Mouse (Mus musculus) right cerebral cortex, adult 2 months (tissue): ENCODE measurements at regions not wholly inside any gene's neighbourhood (a gene's known extent, or its start where the extent isn't known, plus 50 kb on each side); places are given as distances from the start of the nearest gene placed in this dataset.

Experiments used
- DNase-seq, 2 experiments: peaks; one replicate each; pipeline ENCODE4 v3.0.0; 2021 to 2022; ENCODE audit warnings: low spot score in 2 of 2

- DNase-seq: peak in 1 of 2 experiments; percentile 16
Observed at GRCm38 (mm10) chr3:158707411-158707810, 145.4 kb upstream of the Lrrc7 start.

DNA sequence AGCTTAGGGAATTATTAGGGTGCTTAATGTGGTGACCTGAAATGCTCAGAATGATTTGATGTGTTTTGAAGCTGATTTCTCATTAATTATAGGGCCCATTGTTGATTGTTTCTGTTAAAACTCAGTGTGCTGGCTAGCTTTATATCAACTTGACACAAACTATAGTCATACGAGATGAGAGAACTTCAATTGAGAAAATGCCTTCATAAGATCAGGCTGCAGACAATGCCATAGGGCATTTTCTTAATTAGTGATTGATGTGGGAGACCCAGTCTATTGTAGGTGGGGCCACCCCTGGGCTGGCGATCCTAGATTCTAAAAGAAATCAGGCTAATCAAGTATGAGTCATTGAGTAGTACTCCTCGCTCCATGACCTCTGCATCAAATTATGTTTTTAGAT is 132.9 kb upstream of the Lrrc7 start:
- DNase-seq: no peak

- no peak for DNase-seq
Observed at GRCm38 (mm10) chr3:158690686-158691085, 128.7 kb upstream of the Lrrc7 start.

DNA sequence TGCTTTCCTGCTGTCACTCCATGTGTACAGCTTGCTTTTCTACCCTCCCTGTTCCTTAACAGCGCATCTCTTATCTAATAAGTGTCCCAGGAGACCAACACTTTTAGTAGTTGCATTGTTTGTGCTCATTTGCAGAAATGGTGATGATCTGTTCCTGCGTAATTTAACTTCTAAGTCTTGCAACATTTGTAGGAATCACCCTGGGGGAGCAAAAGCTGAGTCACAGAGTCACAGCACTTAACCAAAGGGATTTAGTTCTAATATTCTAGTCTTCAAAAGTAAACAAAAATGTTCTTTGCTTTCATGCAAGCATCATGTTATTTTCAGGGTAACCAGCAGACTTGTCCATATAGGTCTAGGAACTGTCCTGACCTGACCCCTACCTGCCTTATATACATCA is 83.7 kb upstream of the Lrrc7 start:
- DNase-seq: no peak
